Mouse (Mus musculus): ENCODE measurements around the gene Zfp872. TPM values are rescaled to one million over a fixed set of nuclear protein-coding genes. Genes with fewer than 3 reads are reported as not detected.
"Not testable (repeated sequence)": the region's sequence is repeated elsewhere in the genome, so short reads cannot be mapped to it uniquely, and the experiment has no call there.

Gene Zfp872
- total RNA-seq (2021): not detected
- long read RNA-seq, experiment 1: 0 reads
- long read RNA-seq, experiment 2: 0 reads

DNA sequence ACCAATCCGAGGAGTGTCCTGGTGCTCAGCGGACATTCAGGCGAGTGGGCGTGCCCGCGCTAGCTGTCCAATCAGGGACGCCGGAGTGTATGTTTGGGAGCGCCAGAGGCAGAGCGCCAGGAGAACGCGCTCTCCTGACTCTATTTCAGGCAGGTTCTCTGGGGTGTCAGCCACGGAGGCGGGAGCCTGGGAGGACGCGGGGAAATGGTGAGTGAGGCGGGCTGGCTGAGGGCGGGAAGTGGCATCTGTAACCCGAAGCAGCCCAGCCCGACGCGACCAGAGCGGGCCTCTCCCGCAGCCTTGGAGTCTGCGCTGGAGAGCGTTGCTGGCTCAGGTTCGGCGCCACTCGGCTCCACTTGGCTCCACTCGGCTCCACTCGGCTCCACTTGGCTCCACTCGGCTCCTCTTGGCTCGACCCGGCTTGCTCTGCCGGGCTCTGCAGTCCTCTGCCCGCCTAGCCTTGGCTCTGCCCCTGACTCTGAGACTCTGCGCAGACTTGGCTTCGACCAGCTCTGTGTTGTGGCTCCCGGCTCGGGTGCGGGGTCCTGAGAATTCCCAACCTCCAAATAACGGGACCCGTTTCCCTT lies at the start of gene Zfp872:
Gene Zfp872, plus strand, starts transcription at position 66 of the 587 bp plus-strand sequence.
- intact Hi-C loops (cut with DNase I; ENCODE audit: low total_unique reads): no loop called here

DNA sequence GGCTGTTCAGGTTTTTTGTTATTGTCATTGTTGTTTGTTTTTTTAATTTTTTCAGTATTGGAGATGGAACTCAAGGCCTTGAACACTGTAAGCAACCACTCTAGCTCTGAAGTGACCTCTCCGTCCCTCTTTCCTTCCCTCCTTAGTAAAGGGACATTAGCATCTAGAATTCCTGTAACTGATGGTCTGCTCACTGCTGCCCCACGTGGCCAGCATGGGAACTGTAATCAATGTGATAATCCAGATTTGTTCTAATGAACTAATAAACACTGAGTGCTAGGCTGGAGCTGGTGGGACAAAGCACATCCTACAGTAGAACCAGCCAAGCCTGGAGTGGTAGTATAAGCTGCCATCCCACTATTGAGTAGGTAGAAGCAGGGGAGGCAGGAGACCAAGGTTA lies 49.4 kb upstream of the Zfp872 start:
- DNase-seq: no peak
- intact Hi-C loops (cut with DNase I; ENCODE audit: low total_unique reads): no loop called here

More for the DNA sequence above, at the start of gene Zfp872:
- peak; percentile 57 for DNase-seq

DNA sequence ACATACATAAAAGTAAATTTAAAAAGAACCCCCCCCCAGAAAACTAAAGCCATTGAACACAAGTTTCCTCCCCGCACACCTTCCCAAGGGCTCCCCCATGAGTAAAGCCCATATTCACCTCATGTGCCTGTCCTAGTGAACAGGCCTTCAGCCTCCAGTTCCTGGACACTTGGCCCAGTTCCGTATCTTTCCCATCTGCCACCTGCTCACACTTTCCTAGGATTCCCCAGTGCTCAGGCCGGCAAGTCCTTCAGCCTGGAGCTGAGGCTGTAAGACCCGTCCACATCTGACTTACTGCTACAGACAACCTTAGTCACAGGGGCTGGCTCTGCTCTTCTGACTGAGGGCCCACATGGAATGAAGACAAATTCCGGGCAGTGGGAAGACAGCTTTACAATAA lies 48.1 kb upstream of the Zfp872 start:
- no peak for DNase-seq
- intact Hi-C loops (cut with DNase I; ENCODE audit: low total_unique reads): loop anchor here (10.0 kb wide), 1 partner anchor 165 kb away; no protein-coding TSS in a partner anchor

DNA sequence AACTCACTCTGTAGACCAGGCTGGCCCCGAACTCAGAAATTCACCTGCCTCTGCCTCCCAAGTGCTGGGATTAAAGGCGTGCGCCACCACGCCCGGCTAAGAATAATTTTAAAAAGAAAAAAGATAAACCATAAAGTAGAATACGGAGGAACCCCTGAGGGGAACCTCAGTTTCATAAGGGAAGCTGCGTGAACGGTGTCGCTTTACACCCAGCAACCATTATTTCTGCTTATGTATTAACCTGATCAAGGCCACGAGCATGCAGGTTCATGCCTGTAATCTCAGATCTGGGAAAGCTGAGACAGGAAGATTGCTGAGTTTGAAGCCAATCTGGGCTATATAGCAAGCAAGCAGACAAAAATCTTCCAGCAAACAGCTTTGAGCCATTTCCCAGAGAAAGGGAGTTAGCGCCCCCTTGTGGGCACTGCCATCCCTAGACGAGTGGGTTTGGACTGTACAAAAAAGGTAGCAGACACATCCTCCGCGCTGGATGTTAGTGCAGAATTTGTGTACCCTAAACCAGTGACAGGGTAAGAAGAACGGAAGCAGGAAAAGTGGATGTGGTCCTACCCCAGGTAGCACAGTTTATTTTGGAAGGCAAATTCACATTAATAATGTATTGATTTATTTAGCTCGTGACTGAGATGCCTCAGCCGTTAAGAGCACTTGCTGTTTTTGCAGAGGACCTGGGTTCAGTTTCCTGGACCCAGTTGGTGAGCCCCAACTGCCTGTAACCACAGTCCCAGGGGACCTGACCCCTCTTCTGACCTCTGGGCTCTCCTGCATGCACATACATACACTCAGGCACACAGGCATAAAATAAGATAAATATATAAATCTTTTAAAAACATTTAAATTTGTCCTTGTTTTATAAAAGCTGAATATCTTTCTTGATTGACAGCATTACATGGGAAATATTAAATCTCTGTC lies 44.5 kb upstream of the Zfp872 start:
- peak; percentile 84 for DNase-seq
- intact Hi-C loops (cut with DNase I; ENCODE audit: low total_unique reads): loop anchor here (2.0 to 10.0 kb wide), 2 partner anchors 77 to 169 kb away; no protein-coding TSS in a partner anchor

DNA sequence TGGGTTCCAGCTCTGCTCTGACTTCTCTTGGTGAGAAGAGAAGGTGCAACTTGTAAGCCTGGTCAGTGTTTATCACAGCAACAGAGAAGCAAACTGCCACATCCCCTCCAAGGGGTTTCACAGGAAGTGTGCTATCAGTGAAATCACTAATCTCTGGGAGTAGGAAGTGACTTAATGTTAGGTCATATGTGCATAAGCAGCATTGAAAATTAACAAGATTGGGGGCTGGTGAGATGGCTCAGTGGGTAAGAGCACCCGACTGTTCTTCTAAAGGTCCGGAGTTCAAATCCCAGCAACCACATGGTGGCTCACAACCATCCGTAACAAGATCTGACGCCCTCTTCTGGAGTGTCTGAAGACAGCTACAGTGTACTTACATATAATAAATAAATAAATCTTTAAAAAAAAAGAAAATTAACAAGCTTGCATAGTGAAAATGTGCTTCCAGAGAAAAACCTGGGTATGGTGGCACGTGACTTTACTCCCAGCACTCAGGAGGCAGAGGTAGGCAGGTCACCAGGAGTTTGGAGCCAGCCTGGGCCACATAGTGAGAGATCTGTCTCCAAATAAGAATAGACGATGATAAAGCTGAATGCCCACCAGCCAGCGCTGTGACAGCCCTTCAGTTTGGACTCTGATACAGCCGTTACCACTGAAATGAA lies 43.5 kb upstream of the Zfp872 start:
- DNase-seq: no peak
- intact Hi-C loops (cut with DNase I; ENCODE audit: low total_unique reads): loop anchor here (10.0 kb wide), 1 partner anchor 170 kb away; no protein-coding TSS in a partner anchor

DNA sequence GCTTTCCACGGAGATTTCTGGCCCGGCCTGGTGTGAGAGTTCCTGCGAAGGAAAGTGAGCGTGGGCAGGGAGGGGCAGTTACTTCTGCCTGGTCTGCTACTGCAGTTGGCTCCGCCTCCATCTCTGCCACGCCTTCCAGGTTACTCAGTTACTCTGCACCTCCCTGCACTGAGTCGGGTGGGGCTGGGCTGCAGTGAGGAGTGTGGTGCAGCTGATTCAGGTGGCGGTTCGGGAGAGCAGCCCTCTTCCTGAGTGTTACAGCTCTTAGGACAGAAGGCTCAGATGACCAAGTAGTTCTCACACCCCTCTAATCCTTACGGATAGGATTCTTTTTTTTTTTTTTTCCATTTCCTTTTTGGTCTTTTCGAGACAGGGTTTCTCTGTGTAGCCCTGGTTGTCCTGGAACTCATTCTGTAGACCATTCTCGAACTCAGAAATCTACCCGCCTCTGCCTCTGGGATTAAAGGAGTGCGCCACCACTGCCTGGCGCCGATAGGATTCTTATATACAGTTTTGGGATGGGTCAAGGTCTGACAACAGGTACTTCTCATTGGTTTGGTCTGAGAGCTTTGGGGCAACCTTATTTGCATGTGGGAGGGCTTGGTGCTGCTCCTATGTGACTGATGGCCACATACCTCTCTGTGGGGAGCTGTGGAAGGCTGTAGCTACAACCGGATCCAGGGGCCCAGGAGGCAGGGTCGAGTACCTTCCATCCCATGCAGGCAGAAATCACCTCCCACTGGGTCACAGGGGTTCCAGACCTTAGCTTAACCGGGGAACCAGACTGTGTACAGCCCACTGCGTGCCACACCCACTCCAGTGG lies 38.3 kb upstream of the Zfp872 start:
- intact Hi-C loops (cut with DNase I; ENCODE audit: low total_unique reads): loop anchor here (10.0 kb wide), 1 partner anchor 175 kb away; no protein-coding TSS in a partner anchor
- no peak for DNase-seq

DNA sequence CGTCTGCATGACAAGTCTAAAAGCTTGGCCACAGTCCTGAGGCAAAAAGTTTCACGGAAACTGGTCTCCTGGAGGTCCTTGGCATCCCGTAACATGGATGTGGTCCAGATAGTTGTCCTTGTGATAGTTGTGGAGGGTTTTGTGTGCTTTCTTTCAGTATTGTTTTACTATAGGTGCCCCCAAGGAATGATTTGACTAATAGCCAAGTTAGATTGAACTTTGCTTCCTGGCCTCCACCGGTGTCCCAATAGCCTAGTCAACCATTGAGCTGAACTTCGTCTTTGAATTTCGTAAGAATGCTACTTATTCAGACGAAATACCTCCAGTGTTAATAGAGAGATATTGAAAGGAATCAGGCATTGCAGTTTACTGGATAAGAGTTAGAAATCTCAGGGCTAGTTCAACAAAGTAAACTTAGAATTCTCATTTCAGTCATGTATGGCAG lies 37.6 kb upstream of the Zfp872 start:
- intact Hi-C loops (cut with DNase I; ENCODE audit: low total_unique reads); DNase-seq: not testable (repeated sequence)

DNA sequence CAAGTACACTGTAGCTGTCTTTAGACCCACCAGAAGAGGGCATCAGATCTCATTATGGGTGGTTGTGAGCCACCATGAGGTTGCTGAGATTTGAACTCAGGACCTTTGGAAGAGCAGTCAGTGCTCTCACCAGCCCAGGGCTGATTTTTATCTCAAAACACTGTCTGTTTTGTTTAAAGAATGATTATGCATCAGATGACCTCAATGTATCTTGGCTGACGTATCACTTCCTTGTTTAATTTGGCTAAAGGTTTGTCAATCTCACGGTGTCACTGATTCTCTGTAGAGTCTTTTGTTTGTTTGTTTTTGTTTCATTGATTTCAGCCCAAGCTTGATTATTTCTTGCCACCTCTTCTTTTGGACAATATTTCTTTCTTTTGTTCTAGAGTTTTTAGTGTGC lies 36.9 kb upstream of the Zfp872 start:
- intact Hi-C loops (cut with DNase I; ENCODE audit: low total_unique reads): no loop called here
- DNase-seq: no peak

DNA sequence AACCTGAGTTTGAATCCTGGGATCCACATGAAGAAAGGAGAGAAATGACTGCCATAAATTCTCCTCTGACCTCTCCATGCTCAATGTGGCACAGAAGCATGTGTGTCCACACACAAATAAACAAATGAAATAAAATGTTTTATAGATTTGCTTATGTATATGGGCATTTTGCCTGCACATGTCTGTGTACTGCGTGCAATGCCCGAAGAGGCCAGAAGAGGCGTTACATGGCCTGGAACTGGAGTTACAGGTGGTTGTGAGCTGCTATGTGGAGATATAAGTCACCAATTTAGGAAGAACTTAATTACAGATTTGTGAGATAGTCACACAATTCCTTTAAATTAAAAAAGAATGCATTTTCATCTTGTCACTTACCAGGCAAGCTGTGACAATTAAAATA lies 34.1 kb upstream of the Zfp872 start:
- intact Hi-C loops (cut with DNase I; ENCODE audit: low total_unique reads): no loop called here
- no peak for DNase-seq

DNA sequence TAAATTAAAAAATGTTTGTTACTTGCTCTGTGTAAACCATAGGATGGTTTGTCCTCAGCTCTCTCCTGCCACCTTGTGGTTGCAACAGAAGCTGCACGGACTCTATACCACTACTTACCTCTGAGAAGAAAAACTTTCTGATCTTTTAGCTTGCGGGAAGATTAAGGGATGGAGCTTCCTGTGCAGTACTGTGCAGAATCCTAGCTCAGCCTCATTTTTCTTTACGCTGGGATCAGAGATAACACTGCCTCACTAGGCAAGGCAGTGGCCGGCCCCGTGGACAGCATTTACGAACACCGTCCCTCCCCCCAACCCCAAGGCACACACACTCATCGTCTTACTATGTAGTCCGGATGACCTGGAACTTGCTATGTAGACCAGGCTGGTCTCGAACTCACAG lies 32.3 kb upstream of the Zfp872 start:
- peak; percentile 50 for DNase-seq

DNA sequence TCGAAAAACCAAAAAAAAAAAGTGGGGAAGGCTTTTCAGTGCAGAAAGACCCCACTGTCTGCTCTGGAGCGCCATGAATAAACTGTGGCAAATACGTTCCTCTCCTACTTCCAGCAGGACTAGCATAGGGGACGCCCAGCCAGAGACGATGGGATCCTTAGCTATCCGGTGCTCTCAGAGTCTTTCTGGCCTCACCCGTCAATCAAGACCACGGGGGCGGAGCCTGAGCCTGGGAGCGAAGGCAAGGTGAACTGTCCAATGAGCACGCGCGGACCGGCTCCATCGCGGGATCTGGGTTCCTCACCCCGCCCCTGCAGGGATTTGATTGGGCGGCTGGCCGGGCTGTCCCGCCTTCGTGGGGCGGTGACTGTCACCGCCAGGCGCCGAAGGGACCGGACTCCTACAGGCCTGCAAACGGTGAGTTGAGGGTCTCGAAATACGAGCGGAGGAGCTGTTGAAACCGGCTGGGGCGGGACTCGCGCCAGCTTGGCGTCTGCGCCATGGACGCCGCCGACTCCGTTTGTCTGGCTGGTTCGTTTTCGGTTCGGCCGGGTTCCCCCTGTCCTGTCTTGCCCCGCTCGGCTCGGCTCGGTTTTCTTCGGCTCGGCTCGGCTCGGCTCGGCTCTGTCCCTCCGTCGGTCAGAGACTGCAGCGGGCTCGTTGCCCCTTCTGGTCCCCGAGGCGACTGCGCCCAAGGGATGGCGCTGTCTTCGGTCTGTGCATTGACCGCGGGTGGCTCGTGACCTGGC lies 31.2 kb upstream of the Zfp872 start, which contains the start of gene Pigyl:
Gene Pigyl, plus strand, starts transcription at position 350 of the 749 bp plus-strand sequence.
- peak; percentile 100 for DNase-seq
- intact Hi-C loops (cut with DNase I; ENCODE audit: low total_unique reads): no loop called here

More for the DNA sequence above, 32.3 kb upstream of the Zfp872 start:
- intact Hi-C loops (cut with DNase I; ENCODE audit: low total_unique reads): no loop called here

DNA sequence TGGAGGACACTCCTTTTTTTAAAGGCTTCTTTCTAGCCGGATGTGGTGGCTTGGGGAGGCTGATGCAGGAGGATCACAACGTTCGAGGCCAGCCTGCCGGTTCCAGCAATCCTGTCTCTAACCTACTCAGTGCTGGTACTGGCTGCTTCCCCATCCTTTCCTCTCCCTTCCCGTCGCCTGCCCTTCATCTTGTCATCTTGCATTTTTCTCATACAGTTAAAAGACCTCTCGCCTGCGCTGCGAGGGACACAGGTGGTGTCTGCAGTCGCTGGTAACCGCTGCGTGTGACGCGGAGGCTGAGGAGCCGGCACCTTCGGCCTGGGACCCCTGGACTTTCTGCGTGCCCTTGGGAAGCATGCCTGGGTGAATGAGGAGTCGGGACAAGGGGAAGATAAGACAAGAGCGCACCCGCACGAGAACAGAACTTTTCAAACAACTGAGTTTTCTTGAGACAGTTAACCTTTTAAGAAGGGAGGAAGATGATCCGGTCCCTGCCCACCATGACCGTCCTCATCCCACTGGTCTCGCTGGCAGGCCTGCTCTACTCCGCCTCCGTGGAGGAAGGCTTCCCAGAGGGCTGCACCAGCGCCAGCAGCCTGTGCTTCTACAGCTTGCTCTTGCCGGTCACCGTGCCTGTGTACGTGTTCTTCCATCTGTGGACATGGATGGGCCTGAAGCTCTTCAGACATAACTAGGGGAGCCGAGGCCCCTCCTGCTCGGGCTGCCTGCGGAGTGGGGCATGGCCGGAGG lies 30.2 kb upstream of the Zfp872 start:
- intact Hi-C loops (cut with DNase I; ENCODE audit: low total_unique reads): no loop called here
- DNase-seq: no peak

DNA sequence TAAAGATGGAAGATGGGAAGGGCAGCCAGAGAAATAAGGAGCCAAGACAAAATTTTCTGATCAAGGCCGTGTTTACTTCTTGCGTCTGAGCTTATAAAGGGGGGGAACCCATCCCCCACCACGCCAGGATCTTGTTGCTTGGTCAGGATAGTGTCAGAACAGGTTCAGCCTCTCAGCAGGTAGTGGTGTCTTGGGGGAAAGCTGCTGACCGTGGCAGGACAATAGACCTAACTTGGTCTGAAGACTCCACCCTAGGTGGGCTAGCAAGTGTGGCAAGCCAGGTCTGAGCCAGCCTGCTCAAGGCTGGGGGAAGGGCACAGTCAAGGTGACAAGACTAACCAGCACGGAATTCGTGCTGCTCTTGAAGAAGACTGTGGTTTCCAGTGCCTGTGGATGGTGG lies 26.6 kb upstream of the Zfp872 start:
- intact Hi-C loops (cut with DNase I; ENCODE audit: low total_unique reads): no loop called here
- DNase-seq: no peak

DNA sequence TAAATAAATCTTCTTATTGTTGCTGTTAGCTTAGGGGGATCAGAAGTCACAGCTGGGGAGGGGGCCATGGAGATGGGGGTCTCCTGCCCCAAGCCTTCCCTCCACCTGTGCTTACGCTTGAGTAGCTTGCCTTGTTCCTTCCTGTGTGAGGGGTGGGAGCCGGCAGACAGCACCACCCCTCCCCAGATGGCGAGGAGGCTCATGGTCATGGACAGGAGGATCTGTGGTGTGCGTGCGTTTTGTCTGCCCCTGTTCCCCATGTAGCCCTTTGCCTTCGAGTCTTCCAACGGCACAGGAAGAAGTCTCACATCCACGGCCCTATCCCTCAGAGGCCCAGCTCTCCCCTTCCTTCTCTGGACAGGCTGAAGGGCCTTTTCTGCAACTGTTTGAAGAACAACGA lies 25.6 kb upstream of the Zfp872 start:
- no peak for DNase-seq
- intact Hi-C loops (cut with DNase I; ENCODE audit: low total_unique reads): no loop called here

DNA sequence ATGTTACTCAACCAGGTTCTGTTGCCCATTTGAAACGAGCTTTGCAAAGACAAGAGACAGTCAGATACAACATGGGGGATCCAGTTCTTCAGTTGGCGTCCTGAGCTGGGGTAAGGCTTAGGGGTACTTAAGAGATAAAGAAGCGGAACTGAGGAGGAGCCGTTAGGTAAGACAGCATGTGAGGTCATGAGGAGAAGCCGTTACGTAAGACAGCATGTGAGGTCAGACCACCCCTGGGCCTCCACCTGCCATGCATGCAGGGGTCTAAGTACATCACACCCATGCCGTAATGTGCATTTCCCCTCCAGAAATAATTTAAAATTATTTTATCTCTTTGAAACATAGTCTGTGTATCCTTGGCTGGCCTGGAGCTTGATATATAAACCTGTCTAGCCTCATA lies 25.0 kb upstream of the Zfp872 start:
- intact Hi-C loops (cut with DNase I; ENCODE audit: low total_unique reads): no loop called here
- DNase-seq: no peak

DNA sequence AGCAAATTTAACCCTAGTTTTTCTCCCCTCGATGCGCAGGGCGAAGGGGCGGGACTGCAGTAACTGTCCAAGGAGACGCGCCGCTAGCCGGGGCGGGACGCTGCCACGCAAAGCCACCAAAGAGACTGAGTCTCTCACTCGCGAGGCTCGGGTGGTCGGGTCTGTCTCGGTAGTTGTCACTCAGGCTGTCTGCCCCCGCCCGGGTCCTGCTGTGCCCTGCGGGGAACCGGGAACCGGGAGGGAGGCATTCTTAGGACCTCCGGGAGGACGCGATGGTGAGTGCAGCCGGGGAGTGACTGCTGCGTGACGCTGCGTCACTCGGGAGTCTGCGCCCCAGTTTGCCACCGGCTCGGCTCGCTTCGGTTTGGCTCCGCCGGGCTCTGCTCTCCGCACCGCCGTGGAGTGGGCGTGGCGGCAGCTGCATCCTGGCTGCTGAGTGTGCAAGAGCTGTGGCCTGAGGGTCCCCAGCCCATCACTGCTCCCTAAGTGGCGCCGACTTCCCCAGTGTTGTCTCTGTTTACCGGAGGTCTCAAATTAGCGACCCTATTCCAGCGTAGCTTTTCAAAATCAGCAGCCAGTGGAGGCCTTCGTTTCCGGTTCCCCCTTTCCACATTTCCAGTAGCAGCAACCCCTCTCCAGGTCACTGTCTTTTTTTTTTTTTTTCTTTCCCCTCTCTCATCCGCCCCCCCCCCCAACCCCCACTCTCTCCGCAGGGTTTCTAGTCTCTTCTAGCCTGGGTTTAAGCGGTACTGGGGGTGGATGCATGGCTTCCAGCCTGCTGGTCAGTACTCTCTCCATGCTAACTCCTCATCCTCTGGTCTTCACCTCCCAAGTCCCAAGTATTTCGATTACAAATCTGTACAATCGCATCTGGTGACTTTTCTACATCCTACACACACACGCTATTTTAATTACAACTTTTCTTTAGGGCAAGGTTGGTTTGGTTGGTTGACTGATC lies 22.9 kb upstream of the Zfp872 start:
- intact Hi-C loops (cut with DNase I; ENCODE audit: low total_unique reads): no loop called here
- DNase-seq: peak; percentile 43

DNA sequence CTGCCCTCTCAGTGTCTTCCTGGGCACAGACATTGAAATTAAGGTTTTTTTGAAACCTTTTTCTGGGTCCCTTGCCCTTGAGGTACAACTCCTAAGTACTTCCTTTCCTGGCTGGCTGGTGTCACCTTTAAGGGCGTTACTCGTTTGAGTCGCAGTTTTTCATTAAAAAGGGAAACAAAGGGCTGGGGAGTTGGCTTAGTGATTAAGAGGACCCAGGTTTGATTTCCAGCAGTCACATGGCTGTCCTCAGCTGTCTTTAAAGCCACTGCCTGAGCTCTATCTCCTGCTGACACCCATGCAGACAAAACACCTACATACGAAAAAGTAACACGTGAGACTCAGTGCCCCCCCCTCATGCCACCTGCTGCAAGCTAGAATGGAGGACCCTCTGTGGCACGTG lies 21.9 kb upstream of the Zfp872 start:
- intact Hi-C loops (cut with DNase I; ENCODE audit: low total_unique reads): no loop called here
- DNase-seq: no peak

Data from gastrocnemius, postnatal 14 days (tissue).